In the genomic region with DNA sequence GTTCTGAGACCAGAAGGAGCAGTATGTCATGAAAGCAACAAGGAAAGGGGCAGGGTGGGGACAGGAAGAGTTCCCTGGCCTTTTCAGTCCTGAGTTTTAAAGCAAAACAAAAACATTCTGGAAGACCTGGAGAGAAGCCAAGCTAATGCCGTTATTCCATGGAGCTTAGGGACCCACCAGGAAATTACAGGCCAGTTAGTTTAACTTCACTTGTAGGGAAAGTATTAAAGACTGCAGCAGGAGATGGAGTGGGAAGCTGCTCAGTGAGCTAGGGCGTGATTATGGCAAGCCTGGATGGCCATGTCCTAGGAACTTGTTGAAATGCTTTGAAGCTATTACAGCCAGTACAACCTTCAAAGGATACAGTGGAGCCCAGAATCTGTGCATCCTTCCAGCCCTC, we compare ENCODE assay signal across 30 mouse cellular contexts. TPM values are rescaled to one million over a fixed set of nuclear protein-coding genes. Genes with fewer than 3 reads are reported as not detected.
DNase-seq lines count a peak whose midpoint lies in the region; ATAC-seq and TF ChIP-seq lines count a peak whose summit lies in the region.
"Had no signal": no experiment of that assay in that cellular context is flagged by ENCODE, and none has a peak within 500 bp of the region (broad histone marks: within the 10 kb centered on the region; RNA-seq: fewer than 3 reads in every experiment).

No protein-coding gene starts in this region.

- no peak overlapping the region for H3K4me2 ChIP-seq in heart, postnatal 0 days (ENCODE audit: low read depth, low read length)
- no peak overlapping the region for H3K4me2 ChIP-seq in limb, embryonic 12.5 days
- no peak overlapping the region for H3K4me2 ChIP-seq in limb, embryonic 13.5 days (replicated peaks)
- no peak overlapping the region for H3K4me2 ChIP-seq in forebrain, embryonic 11.5 days (ENCODE audit: low read depth, low read length, severe bottlenecking)
- H3K4me2 ChIP-seq: heart, embryonic 11.5 days; liver, embryonic 15.5 days; neural tube, embryonic 12.5 days had no signal

- no peak for TF ChIP-seq POLR2A in heart, adult 2 months (IDR thresholded peaks at IDR 0.05; ENCODE audit: insufficient read depth, low read depth, low read length)
- no peak for TF ChIP-seq POLR2A in brain, embryonic 14.5 days (IDR thresholded peaks at IDR 0.05; ENCODE audit: borderline replicate concordance, extremely low read depth, insufficient read depth, insufficient read length, poor library complexity, severe bottlenecking)

- H3K4me1 ChIP-seq in heart, postnatal 0 days (ENCODE audit: control insufficient read depth, insufficient read depth), result no peaks in the 10 kb centered on the region
- H3K4me1 ChIP-seq in heart, adult 2 months (ENCODE audit: control insufficient read depth, insufficient read depth, low read length), result no peaks in the 10 kb centered on the region; the same call in 1 of the 2 replicates
- H3K4me1 ChIP-seq in limb, embryonic 12.5 days (replicated peaks), result peaks cover 16% of the 10 kb centered on the region; the same call in 1 of the 2 replicates
- H3K4me1 ChIP-seq in limb, embryonic 10.5 days, result peaks cover 12% of the 10 kb centered on the region
- peaks cover 20% of the 10 kb centered on the region for H3K4me1 ChIP-seq in limb, embryonic 13.5 days
- H3K4me1 ChIP-seq in forebrain, embryonic 11.5 days (replicated peaks; ENCODE audit: control insufficient read depth, insufficient read depth, low read length), result no peaks in the 10 kb centered on the region
- H3K4me1 ChIP-seq: liver, embryonic 15.5 days; midbrain, embryonic 10.5 days; neural tube, embryonic 12.5 days had no signal

- DNase-seq in heart, postnatal 0 days (ENCODE audit: low spot score), result peak; percentile 6
- DNase-seq in heart, adult 2 months, result no peak
- no peak for DNase-seq in limb, embryonic 10.5 days (ENCODE audit: low spot score)
- peak; percentile 18 for DNase-seq in brain, embryonic 14.5 days (ENCODE audit: low read depth)
- no peak for DNase-seq in forebrain, embryonic 11.5 days (ENCODE audit: low spot score)
- DNase-seq: adrenal gland, postnatal 36 days; B cell, adult 2 months; cerebellum, adult 2 months; cerebellum, postnatal 25 days; forebrain, postnatal 0 days; heart, postnatal 14 days; kidney, adult 18-20 months; kidney, postnatal 25 days; lung, postnatal 10 days; right cerebral cortex, adult 18-20 months; spleen, adult 18-20 months; thymus, postnatal 25 days had no signal

- intact Hi-C loops in heart, adult 2 months (cut with DNase I), result no loop called here

- H3K36me3 ChIP-seq in heart, postnatal 0 days (replicated peaks; ENCODE audit: control insufficient read depth, insufficient read depth, low read length), result no peaks in the 10 kb centered on the region
- no peaks in the 10 kb centered on the region for H3K36me3 ChIP-seq in heart, adult 2 months (ENCODE audit: control insufficient read depth, insufficient read depth, low read length)
- H3K36me3 ChIP-seq in limb, embryonic 12.5 days, result no peaks in the 10 kb centered on the region
- H3K36me3 ChIP-seq in limb, embryonic 10.5 days, result no peaks in the 10 kb centered on the region
- H3K36me3 ChIP-seq in limb, embryonic 13.5 days, result no peaks in the 10 kb centered on the region
- H3K36me3 ChIP-seq in forebrain, embryonic 11.5 days (ENCODE audit: control insufficient read depth, insufficient read depth, low read length), result no peaks in the 10 kb centered on the region
- H3K36me3 ChIP-seq: liver, embryonic 15.5 days; midbrain, embryonic 10.5 days; neural tube, embryonic 12.5 days had no signal

- H3K27me3 ChIP-seq in heart, postnatal 0 days (ENCODE audit: control insufficient read depth, insufficient read depth, low read length), result no peaks in the 10 kb centered on the region
- no peaks in the 10 kb centered on the region for H3K27me3 ChIP-seq in heart, adult 2 months (ENCODE audit: control insufficient read depth, insufficient read depth, low read length)
- 0 out of 2 replicates have a peak, but pooled peaks cover 4% of the 10 kb centered on the region for H3K27me3 ChIP-seq in limb, embryonic 12.5 days
- H3K27me3 ChIP-seq in limb, embryonic 10.5 days (ENCODE audit: low read depth, poor library complexity, severe bottlenecking), result no peaks in the 10 kb centered on the region
- H3K27me3 ChIP-seq in limb, embryonic 13.5 days, result peaks cover 4% of the 10 kb centered on the region
- no peaks in the 10 kb centered on the region for H3K27me3 ChIP-seq in forebrain, embryonic 11.5 days (ENCODE audit: control insufficient read depth, insufficient read depth, low read length)
- H3K27me3 ChIP-seq: liver, embryonic 15.5 days; neural tube, embryonic 12.5 days had no signal

- no peak for ATAC-seq in heart, postnatal 0 days (ENCODE audit: insufficient read depth, low read depth)
- ATAC-seq in limb, embryonic 12.5 days (ENCODE audit: insufficient number of reproducible peaks, insufficient read depth, low FRiP score, low TSS enrichment, low read depth), result no peak
- ATAC-seq in limb, embryonic 13.5 days (ENCODE audit: low FRiP score, low read depth), result 0 out of 2 replicates have a peak, but pooled peaks have one; percentile 51
- ATAC-seq in forebrain, embryonic 11.5 days (replicated peaks; ENCODE audit: low FRiP score), result no peak
- ATAC-seq: forebrain, postnatal 0 days; hindbrain, embryonic 16.5 days had no signal

- WGBS in heart, postnatal 0 days, result 42% methylated on average over 2 of the region's 2 CpGs
- WGBS in heart, adult 2 months, result 45% methylated on average over 2 of the region's 2 CpGs
- WGBS in limb, embryonic 12.5 days, result 26% methylated on average over 2 of the region's 2 CpGs
- WGBS in limb, embryonic 10.5 days, result 88% methylated on average over 2 of the region's 2 CpGs
- WGBS in limb, embryonic 13.5 days, result 27% methylated on average over 2 of the region's 2 CpGs
- 70% methylated on average over 2 of the region's 2 CpGs for WGBS in forebrain, embryonic 11.5 days

- no peak for TF ChIP-seq CTCF in heart, postnatal 0 days (IDR thresholded peaks at IDR 0.05; ENCODE audit: low read depth)
- TF ChIP-seq CTCF in heart, adult 2 months (IDR thresholded peaks at IDR 0.05), result no peak
- TF ChIP-seq CTCF in brain, embryonic 14.5 days (IDR thresholded peaks at IDR 0.05; ENCODE audit: borderline replicate concordance, extremely low read depth, insufficient read depth, insufficient read length), result no peak

- H3K9me3 ChIP-seq in heart, postnatal 0 days (replicated peaks; ENCODE audit: control insufficient read depth, low read length), result no peaks in the 10 kb centered on the region
- H3K9me3 ChIP-seq in limb, embryonic 12.5 days, result no peaks in the 10 kb centered on the region
- no peaks in the 10 kb centered on the region for H3K9me3 ChIP-seq in limb, embryonic 10.5 days (replicated peaks)
- no peaks in the 10 kb centered on the region for H3K9me3 ChIP-seq in limb, embryonic 13.5 days
- no peaks in the 10 kb centered on the region for H3K9me3 ChIP-seq in forebrain, embryonic 11.5 days (ENCODE audit: control insufficient read depth, low read length)
- H3K9me3 ChIP-seq: liver, embryonic 15.5 days; midbrain, embryonic 10.5 days; neural tube, embryonic 12.5 days had no signal

- no peak for TF ChIP-seq EP300 in heart, postnatal 0 days (IDR thresholded peaks at IDR 0.05; ENCODE audit: low read depth)
- no peak for TF ChIP-seq EP300 in heart, adult 2 months (IDR thresholded peaks at IDR 0.05; ENCODE audit: insufficient read depth, low read depth, low read length)

- no peak overlapping the region for H3K4me3 ChIP-seq in heart, postnatal 0 days (ENCODE audit: low read depth, low read length)
- H3K4me3 ChIP-seq in heart, adult 2 months, result no peak overlapping the region
- H3K4me3 ChIP-seq in limb, embryonic 12.5 days (replicated peaks), result no peak overlapping the region
- H3K4me3 ChIP-seq in limb, embryonic 10.5 days, result no peak overlapping the region
- H3K4me3 ChIP-seq in limb, embryonic 13.5 days, result no peak overlapping the region
- no peak overlapping the region for H3K4me3 ChIP-seq in forebrain, embryonic 11.5 days (ENCODE audit: low read depth, low read length)
- H3K4me3 ChIP-seq: layer of hippocampus, adult 2 months; left cerebral cortex, adult 2 months; liver, embryonic 15.5 days; midbrain, embryonic 10.5 days; myocyte; neural tube, embryonic 12.5 days had no signal

- H3K9ac ChIP-seq in heart, postnatal 0 days (replicated peaks; ENCODE audit: low read depth, low read length), result no peak overlapping the region
- H3K9ac ChIP-seq in heart, adult 2 months (ENCODE audit: low read depth, low read length), result no peak overlapping the region
- no peak overlapping the region for H3K9ac ChIP-seq in limb, embryonic 12.5 days (replicated peaks)
- H3K9ac ChIP-seq in limb, embryonic 13.5 days, result no peak overlapping the region
- H3K9ac ChIP-seq in forebrain, embryonic 11.5 days (ENCODE audit: low read length), result no peak overlapping the region
- H3K9ac ChIP-seq: forebrain, postnatal 0 days; liver, embryonic 15.5 days; neural tube, embryonic 12.5 days had no signal

- no peak overlapping the region for H3K27ac ChIP-seq in heart, postnatal 0 days (ENCODE audit: low read depth)
- no peak overlapping the region for H3K27ac ChIP-seq in heart, adult 2 months
- 0 out of 2 replicates have a peak overlapping the region, but pooled peaks have one; percentile 17 for H3K27ac ChIP-seq in limb, embryonic 12.5 days
- no peak overlapping the region for H3K27ac ChIP-seq in limb, embryonic 10.5 days
- no peak overlapping the region for H3K27ac ChIP-seq in limb, embryonic 13.5 days
- no peak overlapping the region for H3K27ac ChIP-seq in forebrain, embryonic 11.5 days (ENCODE audit: low read depth, low read length)
- H3K27ac ChIP-seq: layer of hippocampus, adult 2 months; left cerebral cortex, adult 2 months; liver, embryonic 15.5 days; midbrain, embryonic 10.5 days; neural tube, embryonic 12.5 days had no signal

- no peaks in the 10 kb centered on the region for H3K79me2 ChIP-seq in heart, adult 2 months (replicated peaks; ENCODE audit: control insufficient read depth, insufficient read depth, low read length)

RNA-seq across cellular contexts. Expression of gene Spag17, which starts 60.0 kb away (rescaled TPM):
- not detected in 2 replicates for total RNA-seq in heart, postnatal 0 days (2014; rRNA removed; ENCODE audit: low replicate concordance)
- 0.18 and 0.27 TPM in 2 replicates for polyA plus RNA-seq in heart, postnatal 0 days (2015; fragmentation: Nextera tagmentation; extraction: Ambion mirVana)
- not detected for total RNA-seq in heart, adult 2 months (2021)
- 0.10 TPM in 1 of 2 replicates, not detected in the other for polyA plus RNA-seq in heart, adult 2 months (2012; rRNA removed)
- polyA plus RNA-seq in limb, embryonic 12.5 days (2016; fragmentation: Nextera tagmentation; extraction: Ambion mirVana), result 0.60 and 0.99 TPM in 2 replicates
- 0.49 and 1.2 TPM in 2 replicates for polyA plus RNA-seq in limb, embryonic 10.5 days (2016; fragmentation: Nextera tagmentation; extraction: Ambion mirVana)
- 0.14 and 0.21 TPM in 2 replicates for polyA plus RNA-seq in brain, embryonic 14.5 days (2012; rRNA removed)
- 1.0 and 1.1 TPM in 2 replicates for polyA plus RNA-seq in limb, embryonic 13.5 days (2015; fragmentation: Nextera tagmentation; extraction: Ambion mirVana)
- 0.20 TPM in 1 of 2 replicates, not detected in the other for polyA plus RNA-seq in forebrain, embryonic 11.5 days (2014; fragmentation: Nextera tagmentation; extraction: Ambion mirVana)
- total RNA-seq: adrenal gland, adult 18-20 months; adrenal gland, postnatal 36 days; gastrocnemius, adult 8-10 months; megakaryocyte progenitor cell, adult 5-6 weeks had no signal
- polyA plus RNA-seq: midbrain, embryonic 10.5 days; myocyte had no signal

Comparison
In these comparisons a context has a peak if more than half of its experiments do, and no peak if none do; other contexts are left out.
1. DNase-seq: peak in heart, postnatal 0 days (single experiment) and brain, embryonic 14.5 days (single experiment); none in heart, adult 2 months (0 of 2), limb, embryonic 10.5 days (single experiment) and forebrain, embryonic 11.5 days (single experiment).